Mouse (Mus musculus) brain, embryonic 14.5 days (tissue): ENCODE data around the gene Tex9.

Experiments used
- CTCF ChIP-seq: fragments of 200-500 bp; IDR thresholded peaks from 2 replicates; pipeline ENCODE4 v1.5.1; 2012; ENCODE audit warnings: inconsistent platforms, mild to moderate bottlenecking, moderate library complexity, borderline replicate concordance; ENCODE audit not compliant: insufficient read depth, insufficient read length; ENCODE audit errors: extremely low read depth
- POLR2A ChIP-seq: fragments of 200-500 bp; IDR thresholded peaks from 2 replicates; pipeline ENCODE4 v1.6.1; 2012; ENCODE audit warnings: mild to moderate bottlenecking, inconsistent platforms, borderline replicate concordance; ENCODE audit not compliant: poor library complexity, insufficient read depth, insufficient read length, severe bottlenecking; ENCODE audit errors: extremely low read depth

- TF ChIP-seq POLR2A (no peak), CTCF (peak; percentile 2; the same call in 1 of the 2 replicates)
These were observed 35.6 kb downstream of the Tex9 start for GRCm38 (mm10) chr9:72456374-72456773.
